Mouse (Mus musculus) embryonic facial prominence, embryonic 12.5 days (tissue): ENCODE measurements around the gene Card10. TPM values are rescaled to one million over a fixed set of nuclear protein-coding genes. Genes with fewer than 3 reads are reported as not detected.
A peak's percentile ranks its signal among the peaks of the same experiment; 100 is the strongest.

Experiments used
- ATAC-seq: fragments of 200-750 bp; cut with Nextera tagmentation; 2 replicates; pipeline ENCODE4 v1.8.0; 2017; ENCODE audit not compliant: insufficient number of reproducible peaks, insufficient read depth, low FRiP score, low TSS enrichment
- H3K27ac ChIP-seq: fragments of 300-500 bp; sonication (generic); 2 replicates; pipeline ENCODE4 v1.5.1; 2016; ENCODE audit warnings: mild to moderate bottlenecking
- H3K27me3 ChIP-seq: fragments of 300-500 bp; sonication (generic); 2 replicates; pipeline ENCODE4 v1.6.1; 2016; ENCODE audit warnings: mild to moderate bottlenecking, moderate library complexity
- H3K36me3 ChIP-seq: fragments of 300-500 bp; sonication (generic); 2 replicates; pipeline ENCODE4 v1.6.1; 2016; ENCODE audit warnings: mild to moderate bottlenecking
- H3K4me1 ChIP-seq: fragments of 300-500 bp; sonication (generic); 2 replicates; pipeline ENCODE4 v1.6.1; 2016
- H3K4me2 ChIP-seq: fragments of 300-500 bp; sonication (generic); replicated peaks from 2 replicates; pipeline ENCODE4 v1.6.1; 2016; ENCODE audit warnings: mild to moderate bottlenecking, moderate library complexity
- H3K4me3 ChIP-seq: fragments of 300-500 bp; sonication (generic); 2 replicates; pipeline ENCODE4 v1.5.1; 2016; ENCODE audit warnings: mild to moderate bottlenecking
- H3K9ac ChIP-seq: fragments of 300-500 bp; sonication (generic); 2 replicates; pipeline ENCODE4 v1.6.1; 2016; ENCODE audit warnings: mild to moderate bottlenecking, moderate library complexity
- H3K9me3 ChIP-seq: fragments of 300-500 bp; sonication (generic); 2 replicates; pipeline ENCODE4 v1.6.1; 2016; ENCODE audit warnings: mild to moderate bottlenecking, moderate library complexity
- WGBS: fragments of 180-500 bp; shearing (Covaris S2); methylation state at CpG from one replicate; pipeline ENCODE4 v1.1.7; 2016; 5-methylcytosine and 5-hydroxymethylcytosine counted together
- polyA plus RNA-seq: library from polyadenylated mRNA; unstranded; fragments of >200 nt; fragmentation: Nextera tagmentation; extraction: Ambion mirVana; gene quantifications from 2 replicates; pipeline ENCODE4 v1.2.1, GENCODE M21; 2016

Gene Card10
- polyA plus RNA-seq, 1 experiment from 2014 or later = 3.6 TPM

GRCm38 (mm10) chr15:78749855-78750254, 53.0 kb downstream of the Card10 start:
- Histone ChIP-seq H3K27ac (no peak overlapping the region), H3K4me2 (no peak overlapping the region), H3K9ac (no peak overlapping the region), H3K36me3 (no peaks in the 10 kb centered on the region), H3K4me1 (no peaks in the 10 kb centered on the region), H3K27me3 (no peaks in the 10 kb centered on the region), H3K4me3 (no peak overlapping the region), H3K9me3 (no peaks in the 10 kb centered on the region)
- ATAC-seq = 0 out of 2 replicates have a peak, but pooled peaks have one; percentile 12
- 37% methylated on average over 5 of the region's 5 CpGs for WGBS

DNA sequence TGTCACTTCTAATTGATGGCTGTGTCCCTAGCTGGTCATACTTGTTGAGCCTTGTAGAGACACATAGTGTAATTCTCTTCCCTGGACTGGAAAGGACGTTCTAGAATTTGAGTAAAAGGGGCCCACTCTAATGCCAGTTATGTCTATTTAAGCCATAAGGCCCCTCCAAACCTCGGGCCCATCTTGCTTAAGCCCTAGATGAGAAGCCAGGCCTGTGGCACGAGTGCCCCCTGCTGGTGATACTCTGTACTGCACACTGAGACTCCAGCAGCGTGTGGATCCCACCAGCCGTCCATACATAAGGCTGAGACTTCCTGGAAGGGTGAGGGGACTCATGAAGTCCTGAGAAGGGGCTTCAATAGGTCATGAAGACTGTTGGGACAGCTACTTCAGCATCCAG, 58.6 kb downstream of the Card10 start:
- no peaks in the 10 kb centered on the region for H3K36me3 ChIP-seq
- no peak overlapping the region for H3K9ac ChIP-seq
- H3K4me3 ChIP-seq = no peak overlapping the region
- H3K27ac ChIP-seq = no peak overlapping the region
- WGBS = 2% methylated on average over 5 of the region's 5 CpGs
- no peak for ATAC-seq
- H3K27me3 ChIP-seq = no peaks in the 10 kb centered on the region
- H3K4me2 ChIP-seq = no peak overlapping the region
- H3K9me3 ChIP-seq = no peaks in the 10 kb centered on the region
- H3K4me1 ChIP-seq = no peaks in the 10 kb centered on the region

DNA sequence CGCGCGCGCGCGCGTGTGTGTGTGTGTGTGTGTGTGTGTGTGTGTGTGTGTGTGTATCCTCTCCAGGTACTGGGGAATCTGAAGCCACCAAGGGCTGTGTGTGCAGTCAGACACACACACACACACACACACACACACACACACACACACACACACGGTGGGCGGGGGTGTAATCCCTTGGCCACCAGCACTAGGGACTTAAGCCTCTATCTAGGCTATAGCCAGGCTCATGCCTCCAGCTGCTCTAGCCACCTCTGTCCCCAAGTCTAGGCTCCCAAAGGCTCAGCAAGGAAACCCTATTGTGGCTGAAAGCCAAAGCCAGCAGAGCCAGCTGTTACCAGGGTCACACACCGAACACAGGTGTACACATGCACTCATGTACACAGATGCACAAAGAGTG, 60.0 kb downstream of the Card10 start:
- 49% methylated on average over 2 of the region's 10 CpGs for WGBS
- ATAC-seq = no peak
- H3K9me3 ChIP-seq = no peaks in the 10 kb centered on the region

GRCm38 (mm10) chr15:78740662-78741061, 62.2 kb downstream of the Card10 start:
- H3K9ac ChIP-seq = no peak overlapping the region
- no peaks in the 10 kb centered on the region for H3K9me3 ChIP-seq
- no peak overlapping the region for H3K4me3 ChIP-seq
- 0 out of 2 replicates have a peak, but pooled peaks cover 9% of the 10 kb centered on the region for H3K27me3 ChIP-seq
- H3K4me1 ChIP-seq = no peaks in the 10 kb centered on the region
- H3K27ac ChIP-seq = no peak overlapping the region
- no peak overlapping the region for H3K4me2 ChIP-seq
- no peak for ATAC-seq
- WGBS = 64% methylated on average over 12 of the region's 12 CpGs
- H3K36me3 ChIP-seq = no peaks in the 10 kb centered on the region

More for the DNA sequence above, 60.0 kb downstream of the Card10 start:
- H3K9ac ChIP-seq = no peak overlapping the region
- H3K4me1 ChIP-seq = no peaks in the 10 kb centered on the region
- no peak overlapping the region for H3K27ac ChIP-seq
- no peak overlapping the region for H3K4me3 ChIP-seq
- H3K36me3 ChIP-seq = no peaks in the 10 kb centered on the region
- H3K27me3 ChIP-seq = no peaks in the 10 kb centered on the region
- no peak overlapping the region for H3K4me2 ChIP-seq

DNA sequence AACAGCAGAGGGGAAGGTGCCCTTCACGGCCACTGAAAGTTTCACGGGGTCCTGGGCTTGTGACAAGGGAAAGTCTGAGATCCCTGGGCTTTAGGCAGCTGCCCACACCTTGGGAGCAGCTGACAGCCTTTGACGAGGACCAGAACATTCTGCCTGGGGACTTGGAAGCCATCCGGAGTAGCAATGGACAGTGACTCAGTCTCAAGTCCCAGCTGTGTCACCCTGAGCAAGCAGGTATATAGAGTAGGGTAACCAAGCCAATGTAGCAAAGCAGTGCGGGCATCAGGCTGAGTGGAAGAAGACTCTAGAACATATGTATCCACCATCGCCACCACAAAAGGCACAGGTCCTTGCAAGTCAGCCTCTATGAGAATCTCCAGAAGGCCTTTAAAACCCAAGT, 65.7 kb downstream of the Card10 start:
- Histone ChIP-seq H3K9me3 (no peaks in the 10 kb centered on the region), H3K36me3 (no peaks in the 10 kb centered on the region), H3K4me2 (no peak overlapping the region), H3K9ac (no peak overlapping the region), H3K27ac (no peak overlapping the region), H3K4me1 (no peaks in the 10 kb centered on the region), H3K4me3 (no peak overlapping the region), H3K27me3 (0 out of 2 replicates have a peak, but pooled peaks cover 10% of the 10 kb centered on the region)
- WGBS = 60% methylated on average over 6 of the region's 6 CpGs
- ATAC-seq = no peak

- Histone ChIP-seq H3K4me3 (no peak overlapping the region), H3K36me3 (no peaks in the 10 kb centered on the region), H3K27ac (no peak overlapping the region), H3K27me3 (0 out of 2 replicates have a peak, but pooled peaks cover 10% of the 10 kb centered on the region), H3K9me3 (no peaks in the 10 kb centered on the region), H3K9ac (no peak overlapping the region), H3K4me1 (no peaks in the 10 kb centered on the region), H3K4me2 (no peak overlapping the region)
- WGBS = 46% methylated on average over 7 of the region's 7 CpGs
- no peak for ATAC-seq
Observed at GRCm38 (mm10) chr15:78736681-78737100, 66.2 kb downstream of the Card10 start.

- H3K27ac ChIP-seq = no peak overlapping the region
- no peaks in the 10 kb centered on the region for H3K4me1 ChIP-seq
- H3K4me2 ChIP-seq = no peak overlapping the region
- no peak for ATAC-seq
- H3K36me3 ChIP-seq = no peaks in the 10 kb centered on the region
- H3K9ac ChIP-seq = no peak overlapping the region
- 69% methylated on average over 3 of the region's 3 CpGs for WGBS
- no peaks in the 10 kb centered on the region for H3K9me3 ChIP-seq
- 0 out of 2 replicates have a peak, but pooled peaks cover 10% of the 10 kb centered on the region for H3K27me3 ChIP-seq
- no peak overlapping the region for H3K4me3 ChIP-seq
Observed at GRCm38 (mm10) chr15:78736181-78736579, 66.7 kb downstream of the Card10 start.

GRCm38 (mm10) chr15:78735431-78736180, 67.2 kb downstream of the Card10 start:
- H3K27me3 ChIP-seq = 0 out of 2 replicates have a peak, but pooled peaks cover 10% of the 10 kb centered on the region
- no peak overlapping the region for H3K4me3 ChIP-seq
- no peak for ATAC-seq
- no peak overlapping the region for H3K9ac ChIP-seq
- WGBS = 50% methylated on average over 17 of the region's 17 CpGs
- H3K9me3 ChIP-seq = no peaks in the 10 kb centered on the region
- H3K4me1 ChIP-seq = no peaks in the 10 kb centered on the region
- no peak overlapping the region for H3K4me2 ChIP-seq
- no peaks in the 10 kb centered on the region for H3K36me3 ChIP-seq
- H3K27ac ChIP-seq = no peak overlapping the region

GRCm38 (mm10) chr15:78731830-78732229, 71.0 kb downstream of the Card10 start:
- no peak for ATAC-seq
- no peaks in the 10 kb centered on the region for H3K36me3 ChIP-seq
- no peak overlapping the region for H3K4me3 ChIP-seq
- H3K9me3 ChIP-seq = no peaks in the 10 kb centered on the region
- no peak overlapping the region for H3K27ac ChIP-seq
- H3K4me1 ChIP-seq = no peaks in the 10 kb centered on the region
- H3K9ac ChIP-seq = no peak overlapping the region
- 0 out of 2 replicates have a peak, but pooled peaks cover 12% of the 10 kb centered on the region for H3K27me3 ChIP-seq
- no peak overlapping the region for H3K4me2 ChIP-seq
- WGBS = 54% methylated on average over 4 of the region's 4 CpGs

DNA sequence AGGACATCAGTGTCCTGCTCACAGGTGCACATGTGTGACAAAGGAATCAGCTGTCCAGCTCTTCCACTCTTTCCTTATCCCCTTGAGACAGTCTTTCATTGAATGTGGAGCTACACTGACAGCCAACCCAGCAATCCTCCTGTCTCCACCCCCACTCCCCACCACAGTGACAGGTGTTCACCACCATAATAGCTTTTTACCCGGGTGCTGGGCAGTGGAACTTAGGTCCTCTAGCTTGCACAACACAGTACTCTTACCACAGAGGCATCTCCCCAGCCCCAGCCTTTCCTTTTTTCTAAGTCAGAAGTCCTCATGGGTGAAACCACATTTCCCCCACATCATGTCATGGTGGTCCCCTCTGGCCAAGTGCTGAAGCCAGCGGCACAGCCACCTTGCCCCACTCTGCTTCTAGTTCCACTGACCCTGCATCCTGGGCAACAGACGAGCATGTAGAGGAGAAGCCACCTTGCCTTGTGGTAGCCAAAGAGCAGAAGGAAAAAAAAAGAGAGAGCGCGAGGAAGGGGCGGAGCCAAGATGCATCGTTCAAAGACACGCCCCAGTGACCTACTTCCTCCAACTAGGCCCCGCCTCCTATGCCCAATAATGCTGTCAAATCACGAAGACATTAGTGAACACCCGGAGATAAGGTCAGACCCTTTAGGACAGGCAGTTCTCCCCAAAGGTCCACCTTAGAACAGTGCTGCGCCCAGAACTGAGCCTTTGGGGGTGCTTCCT, 72.4 kb downstream of the Card10 start:
- no peak for ATAC-seq
- no peak overlapping the region for H3K4me2 ChIP-seq
- H3K36me3 ChIP-seq = no peaks in the 10 kb centered on the region
- no peak overlapping the region for H3K9ac ChIP-seq
- H3K9me3 ChIP-seq = no peaks in the 10 kb centered on the region
- no peaks in the 10 kb centered on the region for H3K4me1 ChIP-seq
- WGBS = 83% methylated on average over 12 of the region's 12 CpGs
- no peak overlapping the region for H3K4me3 ChIP-seq
- H3K27ac ChIP-seq = no peak overlapping the region
- H3K27me3 ChIP-seq = peaks cover 6% of the 10 kb centered on the region; the same call in 1 of the 2 replicates

GRCm38 (mm10) chr15:78726697-78727096, 76.1 kb downstream of the Card10 start:
- Histone ChIP-seq H3K4me2 (no peak overlapping the region), H3K4me1 (no peaks in the 10 kb centered on the region), H3K36me3 (no peaks in the 10 kb centered on the region), H3K9me3 (no peaks in the 10 kb centered on the region), H3K27me3 (peaks cover 14% of the 10 kb centered on the region), H3K9ac (no peak overlapping the region), H3K27ac (no peak overlapping the region), H3K4me3 (no peak overlapping the region)
- ATAC-seq = no peak
- 74% methylated on average over 7 of the region's 7 CpGs for WGBS
